Mouse (Mus musculus) liver, embryonic 15.5 days (tissue): ENCODE results near the gene Mgat5b. TPM values are rescaled to one million over a fixed set of nuclear protein-coding genes. Genes with fewer than 3 reads are reported as not detected.

Source experiments
- ATAC-seq: fragments of 200-750 bp; cut with Nextera tagmentation; 2 replicates; pipeline ENCODE4 v1.8.0; 2017; ENCODE audit warnings: moderate number of reproducible peaks, mild to moderate bottlenecking, moderate library complexity; ENCODE audit not compliant: insufficient read depth
- H3K27ac ChIP-seq: fragments of 300-500 bp; sonication (generic); replicated peaks from 2 replicates; pipeline ENCODE4 v1.5.1; 2015; ENCODE audit warnings: mild to moderate bottlenecking, inconsistent platforms
- H3K27me3 ChIP-seq: fragments of 300-500 bp; sonication (generic); 2 replicates; pipeline ENCODE4 v1.6.1; 2015; ENCODE audit warnings: mild to moderate bottlenecking, inconsistent platforms
- H3K36me3 ChIP-seq: fragments of 300-500 bp; sonication (generic); replicated peaks from 2 replicates; pipeline ENCODE4 v1.6.1; 2015; ENCODE audit warnings: moderate library complexity, mild to moderate bottlenecking, inconsistent platforms
- H3K4me1 ChIP-seq: fragments of 300-500 bp; sonication (generic); replicated peaks from 2 replicates; pipeline ENCODE4 v1.6.1; 2015; ENCODE audit warnings: inconsistent platforms
- H3K4me2 ChIP-seq: fragments of 300-500 bp; sonication (generic); 2 replicates; pipeline ENCODE4 v1.6.1; 2015; ENCODE audit warnings: moderate library complexity, mild to moderate bottlenecking, inconsistent platforms
- H3K4me3 ChIP-seq: fragments of 300-500 bp; sonication (generic); replicated peaks from 2 replicates; pipeline ENCODE4 v1.5.1; 2015; ENCODE audit warnings: mild to moderate bottlenecking, inconsistent platforms
- H3K9ac ChIP-seq: fragments of 300-500 bp; sonication (generic); 2 replicates; pipeline ENCODE4 v1.6.1; 2015; ENCODE audit warnings: moderate library complexity, mild to moderate bottlenecking, inconsistent platforms
- H3K9me3 ChIP-seq: fragments of 300-500 bp; sonication (generic); replicated peaks from 2 replicates; pipeline ENCODE4 v1.6.1; 2016; ENCODE audit warnings: inconsistent platforms
- WGBS: fragments of 180-500 bp; shearing (Covaris S2); methylation state at CpG from one replicate; pipeline ENCODE4 v1.1.7; 2015; ENCODE audit warnings: mixed read lengths; ENCODE audit not compliant: insufficient replicate concordance; 5-methylcytosine and 5-hydroxymethylcytosine counted together
- polyA plus RNA-seq: library from polyadenylated mRNA; unstranded; fragments of >200 nt; fragmentation: Nextera tagmentation; extraction: Ambion mirVana; gene quantifications from 2 replicates; pipeline ENCODE4 v1.2.1, GENCODE M21; 2015

Gene Mgat5b
- polyA plus RNA-seq, 1 experiment from 2014 or later, result not detected

GRCm38 (mm10) chr11:116919186-116920020 is 740 bp downstream of the Mgat5b start:
- H3K9me3 ChIP-seq, result no peaks in the 10 kb centered on the region
- peak overlapping the region; percentile 39 for H3K4me3 ChIP-seq
- H3K9ac ChIP-seq, result no peak overlapping the region
- peaks cover 93% of the 10 kb centered on the region for H3K27me3 ChIP-seq
- H3K4me2 ChIP-seq, result peak overlapping the region; percentile 70
- 3% methylated on average over 58 of the region's 58 CpGs for WGBS
- no peak for ATAC-seq
- peaks cover 7% of the 10 kb centered on the region; the same call in 1 of the 2 replicates for H3K4me1 ChIP-seq
- H3K27ac ChIP-seq, result no peak overlapping the region
- no peaks in the 10 kb centered on the region for H3K36me3 ChIP-seq

- no peaks in the 10 kb centered on the region for H3K36me3 ChIP-seq
- H3K4me3 ChIP-seq, result no peak overlapping the region
- whole genome bisulfite sequencing, result 3% methylated on average over 6 of the region's 6 CpGs
- ATAC-seq, result no peak
- no peak overlapping the region for H3K9ac ChIP-seq
- peaks cover 7% of the 10 kb centered on the region; the same call in 1 of the 2 replicates for H3K4me1 ChIP-seq
- H3K9me3 ChIP-seq, result no peaks in the 10 kb centered on the region
- H3K27me3 ChIP-seq, result peaks cover 95% of the 10 kb centered on the region
- no peak overlapping the region for H3K4me2 ChIP-seq
- no peak overlapping the region for H3K27ac ChIP-seq
Measured at GRCm38 (mm10) chr11:116920746-116921145, 2.1 kb downstream of the Mgat5b start.

- WGBS, result 51% methylated on average over 7 of the region's 7 CpGs
- peaks cover 7% of the 10 kb centered on the region; the same call in 1 of the 2 replicates for H3K4me1 ChIP-seq
- H3K27me3 ChIP-seq, result peaks cover 84% of the 10 kb centered on the region
- no peaks in the 10 kb centered on the region for H3K9me3 ChIP-seq
- no peaks in the 10 kb centered on the region for H3K36me3 ChIP-seq
- H3K4me3 ChIP-seq, result no peak overlapping the region
- ATAC-seq, result no peak
- no peak overlapping the region for H3K4me2 ChIP-seq
- no peak overlapping the region for H3K27ac ChIP-seq
- H3K9ac ChIP-seq, result no peak overlapping the region
Measured at GRCm38 (mm10) chr11:116922058-116922457, 3.4 kb downstream of the Mgat5b start.

- Histone ChIP-seq H3K4me2 (no peak overlapping the region), H3K27me3 (peaks cover 38% of the 10 kb centered on the region), H3K27ac (no peak overlapping the region), H3K4me1 (no peaks in the 10 kb centered on the region), H3K4me3 (no peak overlapping the region), H3K9me3 (no peaks in the 10 kb centered on the region), H3K36me3 (no peaks in the 10 kb centered on the region), H3K9ac (no peak overlapping the region)
- ATAC-seq, result no peak
- WGBS, result 63% methylated on average over 6 of the region's 6 CpGs
Measured at GRCm38 (mm10) chr11:116928031-116928430, 9.4 kb downstream of the Mgat5b start.

- no peak overlapping the region for H3K4me2 ChIP-seq
- WGBS, result 62% methylated on average over 5 of the region's 5 CpGs
Measured at GRCm38 (mm10) chr11:116934862-116935261, 16.2 kb downstream of the Mgat5b start.

GRCm38 (mm10) chr11:116935354-116935753 is 16.7 kb downstream of the Mgat5b start:
- WGBS, result 44% methylated on average over 9 of the region's 9 CpGs

More at GRCm38 (mm10) chr11:116934862-116935261, 16.2 kb downstream of the Mgat5b start:
- no peaks in the 10 kb centered on the region for H3K9me3 ChIP-seq
- H3K27me3 ChIP-seq, result peaks cover 21% of the 10 kb centered on the region
- no peaks in the 10 kb centered on the region for H3K4me1 ChIP-seq
- H3K27ac ChIP-seq, result no peak overlapping the region
- ATAC-seq, result no peak
- H3K9ac ChIP-seq, result no peak overlapping the region
- H3K4me3 ChIP-seq, result no peak overlapping the region
- H3K36me3 ChIP-seq, result no peaks in the 10 kb centered on the region

GRCm38 (mm10) chr11:116935917-116936316 is 17.3 kb downstream of the Mgat5b start:
- H3K4me2 ChIP-seq, result no peak overlapping the region
- H3K36me3 ChIP-seq, result no peaks in the 10 kb centered on the region
- no peak overlapping the region for H3K4me3 ChIP-seq
- 63% methylated on average over 9 of the region's 9 CpGs for WGBS
- ATAC-seq, result no peak
- no peaks in the 10 kb centered on the region for H3K4me1 ChIP-seq
- H3K27ac ChIP-seq, result no peak overlapping the region
- no peak overlapping the region for H3K9ac ChIP-seq
- H3K9me3 ChIP-seq, result no peaks in the 10 kb centered on the region
- H3K27me3 ChIP-seq, result peaks cover 31% of the 10 kb centered on the region

More at GRCm38 (mm10) chr11:116935354-116935753, 16.7 kb downstream of the Mgat5b start:
- Histone ChIP-seq H3K4me3 (no peak overlapping the region), H3K27me3 (peaks cover 26% of the 10 kb centered on the region), H3K4me1 (no peaks in the 10 kb centered on the region), H3K4me2 (no peak overlapping the region), H3K9me3 (no peaks in the 10 kb centered on the region), H3K36me3 (no peaks in the 10 kb centered on the region), H3K9ac (no peak overlapping the region), H3K27ac (no peak overlapping the region)
- no peak for ATAC-seq

- H3K27me3 ChIP-seq, result peaks cover 41% of the 10 kb centered on the region
- H3K4me2 ChIP-seq, result no peak overlapping the region
- H3K4me3 ChIP-seq, result no peak overlapping the region
- no peak overlapping the region for H3K9ac ChIP-seq
- 26% methylated on average over 10 of the region's 10 CpGs for WGBS
- H3K27ac ChIP-seq, result no peak overlapping the region
- no peak for ATAC-seq
- H3K36me3 ChIP-seq, result no peaks in the 10 kb centered on the region
- H3K4me1 ChIP-seq, result no peaks in the 10 kb centered on the region
- H3K9me3 ChIP-seq, result no peaks in the 10 kb centered on the region
Measured at GRCm38 (mm10) chr11:116937141-116937540, 18.5 kb downstream of the Mgat5b start.

- no peak for ATAC-seq
- H3K9ac ChIP-seq, result no peak overlapping the region
- no peaks in the 10 kb centered on the region for H3K9me3 ChIP-seq
- H3K27ac ChIP-seq, result no peak overlapping the region
- H3K27me3 ChIP-seq, result peaks cover 41% of the 10 kb centered on the region
- H3K4me3 ChIP-seq, result no peak overlapping the region
- 6% methylated on average over 20 of the region's 20 CpGs for WGBS
- H3K4me2 ChIP-seq, result no peak overlapping the region
- H3K36me3 ChIP-seq, result no peaks in the 10 kb centered on the region
- no peaks in the 10 kb centered on the region for H3K4me1 ChIP-seq
Measured at GRCm38 (mm10) chr11:116940088-116940855, 21.6 kb downstream of the Mgat5b start.

- Histone ChIP-seq H3K9ac (no peak overlapping the region), H3K27ac (no peak overlapping the region), H3K36me3 (no peaks in the 10 kb centered on the region), H3K4me1 (no peaks in the 10 kb centered on the region), H3K4me2 (no peak overlapping the region), H3K9me3 (no peaks in the 10 kb centered on the region), H3K4me3 (no peak overlapping the region), H3K27me3 (peaks cover 25% of the 10 kb centered on the region)
- 22% methylated on average over 4 of the region's 4 CpGs for WGBS
- no peak for ATAC-seq
Measured at GRCm38 (mm10) chr11:116944346-116944745, 25.7 kb downstream of the Mgat5b start.

GRCm38 (mm10) chr11:116949832-116950231 is 31.2 kb downstream of the Mgat5b start:
- no peak overlapping the region for H3K9ac ChIP-seq
- H3K9me3 ChIP-seq, result no peaks in the 10 kb centered on the region
- WGBS, result 25% methylated on average over 9 of the region's 9 CpGs
- no peak overlapping the region for H3K4me2 ChIP-seq
- no peaks in the 10 kb centered on the region for H3K36me3 ChIP-seq
- no peak overlapping the region for H3K27ac ChIP-seq
- no peaks in the 10 kb centered on the region for H3K27me3 ChIP-seq
- H3K4me3 ChIP-seq, result no peak overlapping the region
- ATAC-seq, result no peak
- no peaks in the 10 kb centered on the region; the same call in 1 of the 2 replicates for H3K4me1 ChIP-seq
